Mouse (Mus musculus) liver, embryonic 18 days (tissue): ENCODE results near the gene Map3k1. TPM values are rescaled to one million over a fixed set of nuclear protein-coding genes. Genes with fewer than 3 reads are reported as not detected.

Source experiments
- polyA plus RNA-seq: library from polyadenylated mRNA; depleted of rRNA; stranded (reverse); fragments of >200 nt; gene quantifications from 2 replicates; pipeline ENCODE4 v1.2.3, GENCODE M21; 2012; rRNA removed

Map3k1 gene
- 5.9 and 6.1 TPM in 2 replicates for polyA plus RNA-seq

GRCm38 (mm10) chr13:111808637-111809465 lies at the start of gene Map3k1:
Map3k1 (minus strand) TSS chr13:111808993.

Other genes with a start within 250 kb of the Map3k1 start
- gene Gm10198, start 216.2 kb downstream of the Map3k1 start, polyA plus RNA-seq, result not detected in 2 replicates
- gene Mier3, start 128.0 kb downstream of the Map3k1 start, polyA plus RNA-seq, result 6.0 and 7.1 TPM in 2 replicates